Mouse (Mus musculus) stomach, postnatal 0 days (tissue): ENCODE data around the gene Mon2. TPM values are rescaled to one million over a fixed set of nuclear protein-coding genes. Genes with fewer than 3 reads are reported as not detected.

ENCODE experiments used
- ATAC-seq: fragments of 200-750 bp; cut with Nextera tagmentation; 2 replicates; pipeline ENCODE4 v1.8.0; 2017; ENCODE audit not compliant: low FRiP score, low TSS enrichment
- DNase-seq: peaks from one replicate; pipeline ENCODE4 v3.0.0-alpha.2; 2016; ENCODE audit warnings: low spot score
- H3K27ac ChIP-seq: fragments of 300-500 bp; sonication (generic); replicated peaks from 2 replicates; pipeline ENCODE4 v1.5.1; 2014; ENCODE audit warnings: mild to moderate bottlenecking, control low read depth
- H3K27me3 ChIP-seq: fragments of 300-500 bp; sonication (generic); 2 replicates; pipeline ENCODE4 v1.6.1; 2014; ENCODE audit warnings: low read length; ENCODE audit not compliant: control insufficient read depth, insufficient read depth
- H3K36me3 ChIP-seq: fragments of 300-500 bp; sonication (generic); 2 replicates; pipeline ENCODE4 v1.6.1; 2014; ENCODE audit warnings: low read length, mixed read lengths; ENCODE audit not compliant: control insufficient read depth, insufficient read depth
- H3K4me1 ChIP-seq: fragments of 300-500 bp; sonication (generic); replicated peaks from 2 replicates; pipeline ENCODE4 v1.6.1; 2014; ENCODE audit warnings: antibody characterized with exemption; ENCODE audit not compliant: control insufficient read depth, insufficient read depth
- H3K4me2 ChIP-seq: fragments of 300-500 bp; sonication (generic); replicated peaks from 2 replicates; pipeline ENCODE4 v1.6.1; 2014; ENCODE audit warnings: low read depth, mild to moderate bottlenecking, control low read depth, moderate library complexity
- H3K4me3 ChIP-seq: fragments of 300-500 bp; sonication (generic); 2 replicates; pipeline ENCODE4 v1.5.1; 2014; ENCODE audit warnings: low read depth, low read length, control low read depth
- H3K9ac ChIP-seq: fragments of 300-500 bp; sonication (generic); 2 replicates; pipeline ENCODE4 v1.6.1; 2014; ENCODE audit warnings: mild to moderate bottlenecking, low read length, control low read depth, mixed read lengths
- H3K9me3 ChIP-seq: fragments of 300-500 bp; sonication (generic); 2 replicates; pipeline ENCODE4 v1.6.1; 2016; ENCODE audit warnings: low read length; ENCODE audit not compliant: control insufficient read depth
- CTCF ChIP-seq: IDR thresholded peaks from 2 replicates; pipeline ENCODE4 v1.5.1; 2016; ENCODE audit warnings: antibody characterized with exemption, low read depth, mild to moderate bottlenecking, moderate library complexity
- EP300 ChIP-seq: optimal IDR thresholded peaks from 2 replicates; pipeline ENCODE3; 2016; ENCODE audit warnings: antibody characterized with exemption
- WGBS: fragments of 180-500 bp; shearing (Covaris S2); extraction: QIAGEN DNeasy Blood & Tissue Kit; methylation state at CpG from one replicate; pipeline ENCODE4 v1.1.7; 2014; 5-methylcytosine and 5-hydroxymethylcytosine counted together
- polyA plus RNA-seq: library from polyadenylated mRNA; unstranded; fragments of >200 nt; fragmentation: Nextera tagmentation; extraction: Ambion mirVana; gene quantifications from 2 replicates; pipeline ENCODE4 v1.2.1, GENCODE M21; 2015

Mon2 gene
- 14.7 and 15.9 TPM in 2 replicates for polyA plus RNA-seq

GRCm38 (mm10) chr10:123076245-123077023 is at the start of gene Mon2:
TSS of gene Mon2 (minus strand) at chr10:123076505.
- Histone ChIP-seq H3K27ac (peak within 1 kb of the TSS; percentile 93), H3K4me3 (peak within 1 kb of the TSS; percentile 94), H3K36me3 (no peaks in the 10 kb centered on the region), H3K9me3 (no peaks in the 10 kb centered on the region), H3K9ac (peak within 1 kb of the TSS; percentile 95), H3K4me1 (no peaks in the 10 kb centered on the region), H3K4me2 (peak within 1 kb of the TSS; percentile 77), H3K27me3 (no peaks in the 10 kb centered on the region)
- peak; percentile 97 for DNase-seq
- ATAC-seq, result peak; percentile 99
- under 1% methylated on average over 47 of the region's 58 CpGs for WGBS
- TF ChIP-seq EP300, result peak; percentile 63
- TF ChIP-seq CTCF, result no peak

GRCm38 (mm10) chr10:123120666-123121392 is 44.5 kb upstream of the Mon2 start:
- no peaks in the 10 kb centered on the region for H3K4me1 ChIP-seq
- no peak for DNase-seq
- TF ChIP-seq CTCF (peak; percentile 55), EP300 (no peak)
- no peak overlapping the region for H3K4me2 ChIP-seq
- WGBS, result 93% methylated on average over 14 of the region's 14 CpGs
- H3K9me3 ChIP-seq, result no peaks in the 10 kb centered on the region
- H3K27me3 ChIP-seq, result no peaks in the 10 kb centered on the region
- H3K36me3 ChIP-seq, result peaks cover 26% of the 10 kb centered on the region
- peak; percentile 45; the same call in 1 of the 2 replicates for ATAC-seq
- no peak overlapping the region for H3K9ac ChIP-seq
- no peak overlapping the region for H3K27ac ChIP-seq
- no peak overlapping the region for H3K4me3 ChIP-seq

- no peaks in the 10 kb centered on the region for H3K27me3 ChIP-seq
- no peak for ATAC-seq
- no peak overlapping the region for H3K4me3 ChIP-seq
- peaks cover 20% of the 10 kb centered on the region for H3K36me3 ChIP-seq
- H3K4me1 ChIP-seq, result no peaks in the 10 kb centered on the region
- TF ChIP-seq CTCF (no peak), EP300 (no peak)
- WGBS, result 79% methylated on average over 14 of the region's 14 CpGs
- no peak overlapping the region for H3K4me2 ChIP-seq
- no peak overlapping the region for H3K9ac ChIP-seq
- H3K27ac ChIP-seq, result no peak overlapping the region
- no peaks in the 10 kb centered on the region for H3K9me3 ChIP-seq
- DNase-seq, result no peak
These were observed 40.6 kb upstream of the Mon2 start for GRCm38 (mm10) chr10:123116861-123117260.

GRCm38 (mm10) chr10:123113466-123113865 is 37.2 kb upstream of the Mon2 start:
- ATAC-seq (no peak), DNase-seq (no peak)
- TF ChIP-seq EP300 (no peak), CTCF (no peak)
- Histone ChIP-seq H3K27ac (no peak overlapping the region), H3K9ac (no peak overlapping the region), H3K27me3 (no peaks in the 10 kb centered on the region), H3K9me3 (no peaks in the 10 kb centered on the region), H3K4me1 (no peaks in the 10 kb centered on the region), H3K4me3 (no peak overlapping the region), H3K36me3 (0 out of 2 replicates have a peak, but pooled peaks cover 10% of the 10 kb centered on the region), H3K4me2 (no peak overlapping the region)
- WGBS, result 92% methylated on average over 8 of the region's 8 CpGs

- H3K4me1 ChIP-seq, result no peaks in the 10 kb centered on the region
- H3K9ac ChIP-seq, result no peak overlapping the region
- no peak for ATAC-seq
- DNase-seq, result no peak
- WGBS, result 90% methylated on average over 9 of the region's 9 CpGs
- no peaks in the 10 kb centered on the region for H3K27me3 ChIP-seq
- H3K4me2 ChIP-seq, result no peak overlapping the region
- H3K27ac ChIP-seq, result no peak overlapping the region
- TF ChIP-seq EP300 (no peak), CTCF (no peak)
- H3K9me3 ChIP-seq, result no peaks in the 10 kb centered on the region
- no peak overlapping the region for H3K4me3 ChIP-seq
- 0 out of 2 replicates have a peak, but pooled peaks cover 10% of the 10 kb centered on the region for H3K36me3 ChIP-seq
These were observed 36.5 kb upstream of the Mon2 start for GRCm38 (mm10) chr10:123112787-123113168.
